In the genomic region with DNA sequence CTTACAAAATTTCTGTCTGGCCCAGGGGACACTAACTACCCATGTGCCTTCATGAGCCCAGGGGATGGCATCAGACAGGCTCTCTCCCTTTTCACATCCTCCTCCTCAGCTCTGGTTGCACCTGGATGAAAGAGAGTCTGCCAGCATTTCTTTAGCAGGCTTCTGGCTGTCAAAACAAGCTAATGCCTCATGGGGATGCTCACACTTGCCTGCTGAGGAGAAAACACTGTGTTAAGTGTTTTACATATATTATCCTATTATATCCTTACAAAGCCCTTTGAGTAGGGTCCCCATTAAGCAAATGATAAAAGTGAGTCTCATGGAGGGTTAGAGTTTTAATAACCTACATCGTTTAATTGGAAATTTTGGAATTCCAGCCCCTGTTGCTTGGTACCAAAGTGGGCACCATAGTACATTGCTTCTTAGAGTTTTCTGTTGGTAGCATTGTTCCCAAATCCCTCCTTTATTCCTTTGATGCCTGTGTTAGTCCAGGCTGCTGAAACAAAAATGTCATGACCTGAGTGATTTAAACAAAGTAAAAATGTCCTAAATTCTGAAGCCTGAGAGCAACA, we compare ENCODE assay signal across 21 mouse cellular contexts.
DNase-seq lines count a peak whose midpoint lies in the region; ATAC-seq lines count a peak whose summit lies in the region.
"Had no signal": no experiment of that assay in that cellular context is flagged by ENCODE, and none has a peak within 500 bp of the region (broad histone marks: within the 10 kb centered on the region; RNA-seq: fewer than 3 reads in every experiment).

No protein-coding gene starts in this region.

- DNase-seq in forebrain, embryonic 11.5 days (ENCODE audit: low spot score): peak; percentile 53
- no peak for DNase-seq in forebrain, embryonic 10.5 days (ENCODE audit: extremely low spot score, low spot score)
- DNase-seq in retina, postnatal 1 day: peak; percentile 3
- no peak for DNase-seq in retina, embryonic 14.5 days (ENCODE audit: low spot score)
- no peak for DNase-seq in kidney, postnatal 14 days
- DNase-seq in spleen, postnatal 14 days (ENCODE audit: low spot score in 2 of 2): no peak
- DNase-seq: adrenal gland, postnatal 14 days; cerebellum, adult 2 months; cerebellum, postnatal 10 days; gastrocnemius, postnatal 14 days; heart, adult 2 months; heart, postnatal 14 days had no signal

- no peaks in the 10 kb centered on the region for H3K36me3 ChIP-seq in forebrain, embryonic 11.5 days (ENCODE audit: control insufficient read depth, insufficient read depth, low read length)
- no peaks in the 10 kb centered on the region for H3K36me3 ChIP-seq in forebrain, embryonic 10.5 days (replicated peaks)
- no peaks in the 10 kb centered on the region for H3K36me3 ChIP-seq in forebrain, embryonic 15.5 days
- H3K36me3 ChIP-seq: embryonic facial prominence, embryonic 12.5 days; heart, embryonic 15.5 days; hindbrain, embryonic 13.5 days had no signal

- no peaks in the 10 kb centered on the region for H3K27me3 ChIP-seq in forebrain, embryonic 11.5 days (ENCODE audit: control insufficient read depth, insufficient read depth, low read length)
- H3K27me3 ChIP-seq in forebrain, embryonic 10.5 days (ENCODE audit: poor library complexity, severe bottlenecking): no peaks in the 10 kb centered on the region
- no peaks in the 10 kb centered on the region for H3K27me3 ChIP-seq in forebrain, embryonic 15.5 days
- H3K27me3 ChIP-seq: CH12.LX; embryonic facial prominence, embryonic 12.5 days; heart, embryonic 15.5 days; hindbrain, embryonic 13.5 days; Patski had no signal

- H3K4me3 ChIP-seq in forebrain, embryonic 11.5 days (ENCODE audit: low read depth, low read length): no peak overlapping the region
- no peak overlapping the region for H3K4me3 ChIP-seq in forebrain, embryonic 10.5 days
- H3K4me3 ChIP-seq in forebrain, embryonic 15.5 days: no peak overlapping the region
- H3K4me3 ChIP-seq: embryonic facial prominence, embryonic 12.5 days; heart, adult 2 months; heart, embryonic 15.5 days; hindbrain, embryonic 13.5 days had no signal

- H3K9ac ChIP-seq in forebrain, embryonic 11.5 days (ENCODE audit: low read length): no peak overlapping the region
- no peak overlapping the region for H3K9ac ChIP-seq in forebrain, embryonic 15.5 days (replicated peaks)
- H3K9ac ChIP-seq: embryonic facial prominence, embryonic 12.5 days; heart, embryonic 15.5 days; hindbrain, embryonic 13.5 days had no signal

- H3K27ac ChIP-seq in forebrain, embryonic 11.5 days (ENCODE audit: low read depth, low read length): peak overlapping the region; percentile 46; the same call in 1 of the 2 replicates
- H3K27ac ChIP-seq in forebrain, embryonic 10.5 days: no peak overlapping the region
- H3K27ac ChIP-seq in forebrain, embryonic 15.5 days (replicated peaks): peak overlapping the region; percentile 49
- H3K27ac ChIP-seq: embryonic facial prominence, embryonic 12.5 days; heart, adult 2 months; heart, embryonic 15.5 days; hindbrain, embryonic 13.5 days; hindbrain, postnatal 0 days had no signal

- no peaks in the 10 kb centered on the region for H3K9me3 ChIP-seq in forebrain, embryonic 11.5 days (ENCODE audit: control insufficient read depth, low read length)
- no peaks in the 10 kb centered on the region; the same call in 1 of the 2 replicates for H3K9me3 ChIP-seq in forebrain, embryonic 10.5 days
- no peaks in the 10 kb centered on the region for H3K9me3 ChIP-seq in forebrain, embryonic 15.5 days
- H3K9me3 ChIP-seq: embryonic facial prominence, embryonic 12.5 days; heart, embryonic 15.5 days; hindbrain, embryonic 13.5 days had no signal

- no peak overlapping the region for H3K4me2 ChIP-seq in forebrain, embryonic 11.5 days (ENCODE audit: low read depth, low read length, severe bottlenecking)
- no peak overlapping the region for H3K4me2 ChIP-seq in forebrain, embryonic 15.5 days (replicated peaks)
- H3K4me2 ChIP-seq: embryonic facial prominence, embryonic 12.5 days; heart, embryonic 11.5 days; heart, embryonic 15.5 days; hindbrain, embryonic 13.5 days had no signal

- H3K4me1 ChIP-seq in forebrain, embryonic 11.5 days (replicated peaks; ENCODE audit: control insufficient read depth, insufficient read depth, low read length): no peaks in the 10 kb centered on the region
- H3K4me1 ChIP-seq in forebrain, embryonic 10.5 days: peaks cover 21% of the 10 kb centered on the region
- H3K4me1 ChIP-seq in forebrain, embryonic 15.5 days: peaks cover 18% of the 10 kb centered on the region
- H3K4me1 ChIP-seq: embryonic facial prominence, embryonic 12.5 days; heart, embryonic 15.5 days; hindbrain, embryonic 13.5 days had no signal

- ATAC-seq in forebrain, embryonic 11.5 days (replicated peaks; ENCODE audit: low FRiP score): peak; percentile 92
- peak; percentile 93 for ATAC-seq in forebrain, embryonic 15.5 days (replicated peaks)
- ATAC-seq: activated CD4-positive, CD25-positive, alpha-beta regulatory T cell, adult 4 months; hindbrain, postnatal 0 days; Patski had no signal

- 16% methylated on average over 1 of the region's 1 CpGs for WGBS in forebrain, embryonic 11.5 days
- WGBS in forebrain, embryonic 10.5 days: 18% methylated on average over 1 of the region's 1 CpGs
- 3% methylated on average over 1 of the region's 1 CpGs for WGBS in forebrain, embryonic 15.5 days

Comparison
In these comparisons a context has a peak if more than half of its experiments do, and no peak if none do; other contexts are left out.
1. DNase-seq: peak in forebrain, embryonic 11.5 days (single experiment) and retina, postnatal 1 day (single experiment); none in forebrain, embryonic 10.5 days (single experiment), retina, embryonic 14.5 days (single experiment), kidney, postnatal 14 days (single experiment) and spleen, postnatal 14 days (0 of 2).